Mouse (Mus musculus) midbrain, embryonic 15.5 days (tissue): ENCODE measurements around the gene Ciz1. TPM values are rescaled to one million over a fixed set of nuclear protein-coding genes. Genes with fewer than 3 reads are reported as not detected.

Source experiments
- ATAC-seq: fragments of 200-750 bp; cut with Nextera tagmentation; replicated peaks from 2 replicates; pipeline ENCODE4 v1.8.0; 2017; ENCODE audit warnings: moderate TSS enrichment
- H3K27ac ChIP-seq: fragments of 300-500 bp; sonication (generic); 2 replicates; pipeline ENCODE4 v1.5.1; 2015; ENCODE audit warnings: mild to moderate bottlenecking, inconsistent platforms
- H3K27me3 ChIP-seq: fragments of 300-500 bp; sonication (generic); replicated peaks from 2 replicates; pipeline ENCODE4 v1.6.1; 2015; ENCODE audit warnings: inconsistent platforms
- H3K36me3 ChIP-seq: fragments of 300-500 bp; sonication (generic); replicated peaks from 2 replicates; pipeline ENCODE4 v1.6.1; 2015; ENCODE audit warnings: inconsistent platforms
- H3K4me1 ChIP-seq: fragments of 300-500 bp; sonication (generic); 2 replicates; pipeline ENCODE4 v1.6.1; 2015; ENCODE audit warnings: inconsistent platforms
- H3K4me2 ChIP-seq: fragments of 300-500 bp; sonication (generic); 2 replicates; pipeline ENCODE4 v1.6.1; 2015; ENCODE audit warnings: inconsistent platforms, mild to moderate bottlenecking, moderate library complexity
- H3K4me3 ChIP-seq: fragments of 300-500 bp; sonication (generic); 2 replicates; pipeline ENCODE4 v1.5.1; 2015; ENCODE audit warnings: mild to moderate bottlenecking, inconsistent platforms
- H3K9ac ChIP-seq: fragments of 300-500 bp; sonication (generic); 2 replicates; pipeline ENCODE4 v1.6.1; 2015; ENCODE audit warnings: mild to moderate bottlenecking, inconsistent platforms
- H3K9me3 ChIP-seq: fragments of 300-500 bp; sonication (generic); 2 replicates; pipeline ENCODE4 v1.6.1; 2016; ENCODE audit warnings: inconsistent platforms
- WGBS: fragments of 180-500 bp; shearing (Covaris S2); methylation state at CpG from one replicate; pipeline ENCODE4 v1.1.7; 2015; ENCODE audit warnings: mixed read lengths; 5-methylcytosine and 5-hydroxymethylcytosine counted together
- polyA plus RNA-seq: library from polyadenylated mRNA; unstranded; fragments of >200 nt; fragmentation: Nextera tagmentation; extraction: Ambion mirVana; gene quantifications from 2 replicates; pipeline ENCODE4 v1.2.1, GENCODE M21; 2015

The Ciz1 gene
- polyA plus RNA-seq, 1 experiment from 2014 or later, result 64.4 TPM

DNA sequence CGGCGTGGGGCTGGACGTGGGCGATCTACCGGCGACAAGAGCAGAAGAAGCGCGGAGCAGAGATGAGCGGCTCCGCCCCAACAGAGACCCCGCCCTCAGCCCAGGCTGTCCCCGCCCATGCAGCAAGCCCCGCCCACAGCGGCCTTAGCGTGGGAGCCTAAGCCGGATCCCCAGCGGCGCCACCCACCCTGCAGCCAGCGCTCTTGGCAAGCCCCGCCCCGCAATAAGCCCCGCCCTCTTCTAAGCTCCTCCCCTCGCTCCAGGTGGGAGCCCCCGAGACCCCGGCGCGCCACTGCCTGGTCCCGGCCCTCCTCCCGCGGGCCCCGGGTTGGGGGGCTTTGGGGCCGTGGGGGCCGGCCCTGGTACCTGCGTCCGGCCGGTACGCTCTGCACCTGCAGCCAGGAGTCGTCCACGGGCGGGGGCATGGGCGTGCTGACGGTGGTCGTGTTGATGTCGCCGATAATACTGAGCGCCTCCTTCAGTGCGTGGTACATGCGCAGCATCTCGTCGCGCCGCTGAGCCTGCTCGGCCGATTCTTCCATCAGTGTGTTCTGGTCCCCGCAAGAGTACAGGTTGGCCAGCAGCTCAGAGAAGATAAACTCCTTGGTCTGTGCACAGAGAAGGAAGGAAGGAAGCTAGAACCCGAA is 39.7 kb upstream of the Ciz1 start:
- Histone ChIP-seq H3K36me3 (peaks cover 23% of the 10 kb centered on the region; the same call in 1 of the 2 replicates), H3K4me2 (peak overlapping the region; percentile 75)
- 3% methylated on average over 51 of the region's 56 CpGs for WGBS

DNA sequence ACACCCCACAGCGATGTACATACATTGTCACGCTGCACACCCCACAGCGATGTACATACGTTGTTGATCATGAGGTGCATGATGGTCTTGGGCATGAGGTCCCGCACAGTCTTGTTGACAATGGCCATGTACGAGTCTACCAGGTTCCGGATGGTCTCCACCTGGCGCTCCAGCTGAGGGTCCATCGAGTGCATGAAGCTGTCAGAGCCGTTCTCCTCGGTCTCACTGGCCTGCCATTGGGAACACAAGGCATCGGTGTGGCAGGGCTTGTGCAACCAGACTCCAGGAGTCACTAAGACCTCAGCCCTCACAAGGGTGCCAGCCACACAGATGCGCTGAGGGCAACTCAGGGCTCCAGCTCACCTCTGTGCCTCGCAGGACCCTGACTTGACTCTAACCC is 37.3 kb upstream of the Ciz1 start:
- Histone ChIP-seq H3K9me3 (no peaks in the 10 kb centered on the region), H3K9ac (no peak overlapping the region), H3K27ac (no peak overlapping the region), H3K4me1 (peaks cover 29% of the 10 kb centered on the region), H3K36me3 (peaks cover 15% of the 10 kb centered on the region; the same call in 1 of the 2 replicates), H3K27me3 (no peaks in the 10 kb centered on the region), H3K4me2 (no peak overlapping the region), H3K4me3 (no peak overlapping the region)
- ATAC-seq, result no peak
- WGBS, result 93% methylated on average over 14 of the region's 14 CpGs

More for the DNA sequence above, 39.7 kb upstream of the Ciz1 start:
- H3K9ac ChIP-seq, result peak overlapping the region; percentile 56; the same call in 1 of the 2 replicates
- peak overlapping the region; percentile 40 for H3K4me3 ChIP-seq
- ATAC-seq, result peak; percentile 44
- no peaks in the 10 kb centered on the region for H3K27me3 ChIP-seq
- peaks cover 13% of the 10 kb centered on the region for H3K4me1 ChIP-seq
- no peaks in the 10 kb centered on the region for H3K9me3 ChIP-seq
- H3K27ac ChIP-seq, result 0 out of 2 replicates have a peak overlapping the region, but pooled peaks have one; percentile 1

DNA sequence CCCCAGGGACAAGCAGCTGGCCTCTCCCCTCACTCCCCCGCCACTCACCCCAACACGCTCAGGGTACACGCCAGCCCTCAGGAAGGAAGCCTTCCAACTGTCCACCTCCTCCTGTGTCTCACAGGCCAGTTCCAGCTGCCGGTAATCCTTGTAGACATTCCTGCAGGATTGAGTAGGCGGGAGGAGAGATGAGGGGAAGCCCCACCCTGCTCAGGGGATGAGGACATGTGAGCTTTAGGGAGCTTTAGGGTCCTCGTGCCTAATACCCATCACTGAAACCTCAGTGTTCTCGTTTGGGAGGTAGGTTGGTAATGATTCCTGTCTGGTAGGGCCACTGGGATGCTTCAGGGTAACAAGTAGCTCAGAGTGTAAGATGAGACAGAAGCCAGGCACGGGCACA is 36.4 kb upstream of the Ciz1 start:
- no peaks in the 10 kb centered on the region for H3K9me3 ChIP-seq
- no peak overlapping the region for H3K9ac ChIP-seq
- peaks cover 15% of the 10 kb centered on the region for H3K36me3 ChIP-seq
- 21% methylated on average over 8 of the region's 8 CpGs for WGBS
- peaks cover 29% of the 10 kb centered on the region for H3K4me1 ChIP-seq
- H3K27ac ChIP-seq, result no peak overlapping the region
- H3K4me2 ChIP-seq, result no peak overlapping the region
- no peak overlapping the region for H3K4me3 ChIP-seq
- H3K27me3 ChIP-seq, result no peaks in the 10 kb centered on the region
- no peak for ATAC-seq

DNA sequence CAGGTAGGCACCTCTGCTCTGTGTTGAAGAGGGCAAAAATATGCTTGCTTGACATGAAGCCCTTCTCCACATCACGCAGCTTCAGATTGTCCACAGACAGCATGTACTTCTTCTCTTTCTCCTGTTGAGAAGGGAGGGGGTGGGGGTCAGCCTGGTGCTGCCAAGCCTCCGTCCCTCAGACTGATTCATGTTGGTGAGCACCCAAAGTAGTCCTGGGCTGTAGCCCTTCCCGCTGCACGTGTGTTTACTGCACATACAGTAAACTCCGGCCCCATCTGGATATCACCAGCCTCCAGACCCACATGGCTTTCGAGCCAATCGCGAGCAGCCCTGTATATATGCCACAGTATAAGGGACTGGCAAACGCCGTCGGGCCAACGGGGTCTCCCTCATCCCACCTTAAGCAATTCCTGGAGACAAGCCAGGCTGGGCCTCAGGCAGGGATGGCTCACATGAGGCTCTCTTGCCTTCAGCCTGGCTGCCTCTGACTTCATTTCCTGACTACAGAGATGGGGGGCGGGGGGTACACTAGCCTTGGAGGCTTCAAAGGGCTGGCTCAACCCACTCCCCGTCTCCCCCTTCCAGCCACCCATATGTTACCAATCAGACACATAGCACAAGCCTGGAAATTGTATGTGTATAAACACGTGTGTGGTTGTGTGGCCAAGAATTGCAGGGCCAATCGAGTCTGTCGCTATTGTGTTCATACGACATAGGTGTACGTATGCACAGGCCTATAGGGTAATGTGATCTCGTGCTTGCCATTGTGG is 35.1 kb upstream of the Ciz1 start:
- Histone ChIP-seq H3K9ac (no peak overlapping the region), H3K4me2 (no peak overlapping the region), H3K4me1 (peaks cover 25% of the 10 kb centered on the region), H3K27ac (no peak overlapping the region), H3K36me3 (peaks cover 15% of the 10 kb centered on the region), H3K4me3 (no peak overlapping the region), H3K27me3 (no peaks in the 10 kb centered on the region), H3K9me3 (no peaks in the 10 kb centered on the region)
- no peak for ATAC-seq
- WGBS, result 72% methylated on average over 20 of the region's 20 CpGs

DNA sequence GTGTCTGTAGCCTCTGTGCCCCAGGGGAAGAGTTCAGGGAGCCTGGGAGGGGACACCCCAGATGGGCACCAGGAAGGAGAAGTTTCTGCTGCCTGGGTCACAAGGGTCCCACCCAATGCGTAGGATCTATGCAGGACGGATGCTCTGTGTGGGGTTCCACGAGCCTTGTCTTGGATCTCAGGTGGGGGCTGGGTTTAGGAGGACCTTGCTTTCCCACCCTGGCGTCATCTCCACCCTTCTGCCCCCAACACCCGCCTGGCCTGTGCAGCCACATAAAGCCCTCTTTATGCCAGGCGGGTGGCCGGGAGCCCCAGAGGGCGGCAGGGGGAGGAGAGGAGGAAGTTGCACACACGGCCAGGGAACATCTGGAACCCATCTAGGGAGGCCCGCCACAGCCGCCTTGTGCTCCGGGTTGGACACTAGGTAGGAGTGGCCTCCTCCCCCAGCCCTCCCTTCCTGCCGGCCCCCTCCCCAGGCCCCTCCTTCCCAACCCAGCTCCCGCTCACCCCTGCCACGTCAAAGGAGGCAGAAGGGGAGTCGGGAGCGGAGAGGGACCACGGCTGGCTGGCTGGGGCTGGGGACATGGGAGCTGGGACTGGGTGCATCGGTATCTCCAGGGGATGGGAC is 34.2 kb upstream of the Ciz1 start:
- H3K9ac ChIP-seq, result no peak overlapping the region
- H3K4me1 ChIP-seq, result peaks cover 32% of the 10 kb centered on the region
- H3K4me2 ChIP-seq, result peak overlapping the region; percentile 17
- H3K9me3 ChIP-seq, result no peaks in the 10 kb centered on the region
- H3K36me3 ChIP-seq, result peaks cover 15% of the 10 kb centered on the region
- H3K27me3 ChIP-seq, result no peaks in the 10 kb centered on the region
- no peak overlapping the region for H3K4me3 ChIP-seq
- 9% methylated on average over 19 of the region's 19 CpGs for WGBS
- no peak overlapping the region for H3K27ac ChIP-seq
- no peak for ATAC-seq

DNA sequence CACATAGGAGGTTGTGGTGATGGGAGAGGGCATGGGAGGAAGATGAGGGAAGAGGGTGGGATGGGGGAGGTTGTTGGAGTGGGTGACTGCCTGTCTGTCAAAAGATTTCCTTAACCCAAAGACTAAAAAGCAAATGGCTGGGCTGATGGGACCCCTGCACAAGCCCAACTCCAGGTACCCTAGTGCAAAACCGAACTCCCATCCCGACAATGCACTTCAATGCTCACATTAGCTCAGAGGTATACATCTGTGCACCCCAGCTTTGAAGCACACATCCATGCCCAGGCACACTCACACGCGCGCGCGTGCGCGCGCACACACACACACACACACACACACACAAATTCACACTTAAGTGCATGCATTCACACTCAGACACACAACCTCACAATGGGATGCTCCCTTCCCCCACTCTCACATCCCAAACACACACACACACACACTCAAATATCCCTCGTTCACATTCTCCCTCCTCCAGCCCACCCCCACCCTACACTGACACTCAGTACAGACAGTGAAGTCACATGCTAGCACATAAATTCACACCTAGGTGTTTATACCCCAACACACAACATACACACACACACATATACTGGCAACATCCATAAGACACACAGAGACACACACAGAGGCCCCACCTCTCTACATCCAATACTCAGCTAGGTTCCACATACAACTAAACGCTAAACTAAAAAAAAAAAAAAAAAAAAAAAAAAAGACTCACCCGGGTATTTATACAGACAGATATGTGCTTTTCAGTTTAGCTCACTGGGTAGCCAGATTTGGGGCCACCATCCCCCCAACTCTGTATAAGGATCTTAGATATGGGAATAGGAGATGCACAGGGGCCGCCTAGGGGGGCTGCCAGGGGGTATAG is 33.2 kb upstream of the Ciz1 start:
- H3K36me3 ChIP-seq, result peaks cover 15% of the 10 kb centered on the region
- no peaks in the 10 kb centered on the region for H3K9me3 ChIP-seq
- H3K4me1 ChIP-seq, result peaks cover 41% of the 10 kb centered on the region
- no peak overlapping the region for H3K9ac ChIP-seq
- no peaks in the 10 kb centered on the region for H3K27me3 ChIP-seq
- H3K4me3 ChIP-seq, result no peak overlapping the region
- 79% methylated on average over 14 of the region's 14 CpGs for WGBS
- no peak for ATAC-seq
- peak overlapping the region; percentile 17; the same call in 1 of the 2 replicates for H3K4me2 ChIP-seq
- no peak overlapping the region for H3K27ac ChIP-seq

DNA sequence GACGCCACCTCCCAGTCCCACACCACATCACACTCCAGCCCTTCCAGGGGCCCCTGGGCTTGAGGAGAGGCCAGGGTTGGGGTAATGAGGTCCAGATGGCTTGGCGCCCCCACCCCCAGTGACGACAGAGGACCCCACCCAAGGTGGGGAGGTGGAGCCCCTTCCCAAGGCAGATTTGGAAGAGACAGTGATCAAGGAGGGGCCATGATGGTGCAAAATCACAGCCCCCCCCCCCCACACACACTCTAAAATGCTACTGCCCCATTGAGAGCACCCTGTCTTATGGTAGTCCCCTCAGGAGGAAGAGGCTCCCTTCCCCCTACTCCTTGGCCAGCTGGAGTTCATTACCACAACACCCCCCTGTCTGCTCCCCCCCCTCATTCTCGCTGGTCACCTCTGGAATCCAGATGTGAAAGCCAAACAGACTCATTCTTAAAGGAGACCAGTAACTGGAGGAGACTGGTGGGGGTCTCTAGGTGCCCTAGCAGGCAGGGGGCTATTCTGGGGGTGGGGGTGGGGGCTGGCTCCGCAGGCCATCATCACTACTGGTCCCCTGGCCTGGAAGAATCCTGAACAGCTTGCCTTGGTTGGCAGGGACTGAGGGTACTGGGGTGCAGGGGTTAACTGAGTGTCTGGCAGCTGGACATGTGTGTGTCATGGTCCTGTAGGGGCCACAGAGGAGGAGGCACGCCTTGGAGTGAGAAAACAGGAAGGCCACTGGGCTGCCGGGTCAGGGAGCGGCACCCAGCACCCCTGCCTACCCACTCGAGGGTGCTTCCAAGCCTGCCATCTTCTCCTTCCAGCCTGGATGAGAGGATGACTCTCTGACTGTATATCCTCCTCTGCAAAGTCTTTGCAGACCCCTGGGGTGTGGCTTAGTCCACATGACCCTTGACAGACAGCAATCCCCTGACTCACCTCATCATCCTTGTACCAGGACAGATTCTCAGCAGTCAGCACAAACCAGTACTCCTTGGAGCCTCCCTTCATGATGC is 32.2 kb upstream of the Ciz1 start:
- no peak overlapping the region for H3K9ac ChIP-seq

DNA sequence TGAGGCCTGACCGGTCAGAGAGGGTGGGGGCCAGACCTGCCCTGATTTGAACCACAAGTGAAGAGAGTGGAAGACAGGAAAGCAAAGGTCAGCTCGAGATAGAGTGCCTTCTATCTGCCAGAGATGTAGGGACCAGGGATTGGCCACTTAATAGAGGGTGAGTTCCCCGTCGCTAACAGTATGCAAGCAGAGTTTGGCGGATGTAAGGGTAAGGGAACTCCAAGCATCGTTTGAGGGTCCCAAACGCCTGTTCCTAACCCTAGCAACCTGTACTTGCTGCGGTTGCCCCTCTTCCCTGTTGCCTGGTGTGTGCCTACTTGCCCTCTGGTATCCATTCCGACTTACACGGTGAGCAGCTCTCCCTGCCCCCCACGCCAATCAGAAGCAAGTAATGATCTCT is 31.4 kb upstream of the Ciz1 start:
- peaks cover 41% of the 10 kb centered on the region for H3K4me1 ChIP-seq
- no peaks in the 10 kb centered on the region for H3K9me3 ChIP-seq
- no peak overlapping the region for H3K9ac ChIP-seq
- H3K27me3 ChIP-seq, result no peaks in the 10 kb centered on the region
- no peak for ATAC-seq
- no peak overlapping the region for H3K27ac ChIP-seq
- H3K4me2 ChIP-seq, result no peak overlapping the region
- H3K4me3 ChIP-seq, result no peak overlapping the region
- H3K36me3 ChIP-seq, result peaks cover 10% of the 10 kb centered on the region; the same call in 1 of the 2 replicates
- WGBS, result 72% methylated on average over 11 of the region's 11 CpGs

More for the DNA sequence above, 32.2 kb upstream of the Ciz1 start:
- no peaks in the 10 kb centered on the region for H3K27me3 ChIP-seq
- H3K36me3 ChIP-seq, result peaks cover 11% of the 10 kb centered on the region; the same call in 1 of the 2 replicates
- no peak overlapping the region for H3K27ac ChIP-seq
- no peaks in the 10 kb centered on the region for H3K9me3 ChIP-seq
- peaks cover 41% of the 10 kb centered on the region for H3K4me1 ChIP-seq
- no peak overlapping the region for H3K4me3 ChIP-seq
- no peak overlapping the region for H3K4me2 ChIP-seq
- no peak for ATAC-seq
- WGBS, result 57% methylated on average over 9 of the region's 9 CpGs

DNA sequence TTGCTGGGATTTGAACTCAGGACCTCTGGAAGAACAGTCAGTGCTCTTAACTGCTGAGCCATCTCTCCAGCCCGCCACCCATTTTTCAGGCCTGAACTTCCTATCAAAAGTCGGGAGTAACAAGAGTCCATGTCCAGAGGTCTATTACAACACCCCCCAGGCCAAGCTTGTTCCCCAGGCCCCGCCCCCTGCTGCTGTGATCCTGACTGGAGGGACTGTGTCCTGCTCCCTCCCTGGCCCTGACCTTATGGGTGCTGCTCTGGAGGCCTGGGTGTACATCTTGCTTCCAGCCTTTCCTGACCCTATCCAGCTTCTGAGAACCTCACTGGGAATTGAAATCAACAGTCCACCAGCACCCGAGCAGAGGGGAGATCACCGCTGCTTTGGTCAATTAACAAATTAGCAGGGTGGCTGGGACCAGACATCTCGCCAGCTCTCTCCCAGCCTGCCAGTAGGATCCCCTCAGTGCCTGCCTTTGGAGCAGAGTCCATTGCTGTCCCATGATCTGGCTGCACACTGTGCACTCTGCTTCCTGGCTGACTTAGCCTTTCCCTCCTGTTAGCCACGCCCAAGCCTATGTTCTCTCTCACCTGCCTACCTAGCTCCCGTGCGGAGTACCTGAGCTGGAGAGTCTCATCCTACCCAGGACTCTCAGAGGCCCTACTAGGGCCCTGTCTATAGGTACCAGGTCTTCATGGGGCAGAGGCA is 30.4 kb upstream of the Ciz1 start:
- Histone ChIP-seq H3K9me3 (no peaks in the 10 kb centered on the region), H3K27ac (peak overlapping the region; percentile 92), H3K36me3 (peaks cover 9% of the 10 kb centered on the region; the same call in 1 of the 2 replicates), H3K4me2 (no peak overlapping the region), H3K4me3 (no peak overlapping the region), H3K9ac (no peak overlapping the region), H3K4me1 (peaks cover 41% of the 10 kb centered on the region), H3K27me3 (no peaks in the 10 kb centered on the region)
- WGBS, result 72% methylated on average over 9 of the region's 9 CpGs
- no peak for ATAC-seq
